Mouse (Mus musculus): ENCODE results near the gene Slc38a11. TPM values are rescaled to one million over a fixed set of nuclear protein-coding genes. Genes with fewer than 3 reads are reported as not detected.

The Slc38a11 gene
- 0.32 TPM for polyA plus RNA-seq (2014; fragmentation: Illumina TruSeq; extraction: RNeasy Lipid Tissue Mini Kit (QIAGEN cat#74804); ENCODE audit: low read depth, low replicate concordance)

DNA sequence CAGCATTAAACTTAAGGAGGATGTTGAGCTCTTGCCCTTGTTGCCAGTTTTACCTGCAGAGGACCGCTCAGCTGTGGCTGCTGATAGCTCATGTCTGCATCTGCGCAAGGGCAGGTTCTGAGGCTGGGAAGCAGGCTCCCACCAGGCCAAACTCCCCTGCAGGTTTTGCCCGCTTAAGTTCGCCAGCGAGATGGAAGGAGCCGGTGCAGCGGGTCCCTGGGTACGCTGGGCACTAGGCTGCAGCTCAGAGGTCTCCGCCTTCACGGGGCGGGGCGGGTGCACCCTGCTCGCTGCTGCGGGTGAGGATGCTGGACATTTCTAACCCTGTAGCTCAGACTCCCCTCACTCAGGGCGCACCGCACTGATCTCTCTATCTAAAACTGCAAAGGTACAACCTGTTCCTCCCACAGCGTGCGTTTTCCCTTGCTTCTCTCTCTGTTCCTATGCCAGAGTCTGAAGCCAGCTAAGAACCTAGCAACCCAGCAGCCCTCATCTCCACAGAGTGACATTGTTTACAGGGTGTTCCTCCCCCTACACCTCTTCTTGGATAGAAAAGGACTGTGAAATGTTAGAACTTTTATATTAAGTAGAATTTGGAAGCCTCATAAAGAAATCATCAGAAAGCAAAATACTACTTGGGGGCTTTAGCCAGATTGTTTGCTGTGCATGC lies at the start of gene Slc38a11:
TSS of gene Slc38a11 (minus strand) at position 207 of the 670 bp plus-strand sequence.

Other genes starting within 250 kb of the Slc38a11 start
- gene Cobll1, start 124.6 kb downstream of the Slc38a11 start, polyA plus RNA-seq (2014; fragmentation: Illumina TruSeq; extraction: RNeasy Lipid Tissue Mini Kit (QIAGEN cat#74804); ENCODE audit: low read depth, low replicate concordance) = 9.3 TPM
- gene Scn3a, start 203.6 kb upstream of the Slc38a11 start, polyA plus RNA-seq (2014; fragmentation: Illumina TruSeq; extraction: RNeasy Lipid Tissue Mini Kit (QIAGEN cat#74804); ENCODE audit: low read depth, low replicate concordance) = 0.36 TPM

Measured in testis, adult 10 weeks (tissue).